In the genomic region with DNA sequence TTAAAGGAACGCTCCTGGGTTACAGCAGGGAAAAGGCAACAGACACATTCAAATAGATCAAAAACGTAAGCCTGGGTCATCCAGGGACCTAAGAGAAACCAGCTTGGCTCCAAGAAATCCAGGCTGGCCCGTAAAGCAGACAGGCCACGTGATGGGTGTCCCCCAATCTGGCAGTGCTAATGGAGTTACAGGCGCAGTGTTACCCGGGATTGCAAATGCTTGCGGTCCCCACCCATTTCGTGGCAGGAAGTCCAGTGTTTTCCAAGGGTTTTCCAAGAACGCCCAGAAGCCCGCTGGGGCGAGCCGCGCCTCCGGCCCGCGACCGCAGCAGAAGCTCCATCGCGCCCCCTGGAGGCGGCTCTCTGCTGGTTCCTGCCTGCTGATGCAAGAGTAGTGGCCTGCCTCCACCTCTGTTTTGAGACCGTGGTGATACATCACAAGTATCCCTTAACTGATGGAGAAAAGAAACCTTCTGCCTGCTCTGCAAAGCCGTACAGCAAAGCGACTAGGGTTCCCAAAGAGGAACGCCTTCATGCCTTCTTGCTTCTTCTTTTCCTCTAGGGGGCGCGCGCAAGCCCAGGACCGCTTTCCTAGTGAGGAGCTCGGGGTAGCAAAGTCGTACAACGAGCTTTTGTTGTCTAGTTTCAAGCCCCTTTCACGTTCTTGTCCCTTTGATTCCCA, we compare ENCODE assay signal across 8 mouse cellular contexts. TPM values are rescaled to one million over a fixed set of nuclear protein-coding genes. Genes with fewer than 3 reads are reported as not detected.
DNase-seq lines count a peak whose midpoint lies in the region; ATAC-seq lines count a peak whose summit lies in the region.

No protein-coding gene starts in this region.

- peaks cover 16% of the 10 kb centered on the region for H3K4me1 ChIP-seq in hindbrain, embryonic 13.5 days (replicated peaks)
- peaks cover 9% of the 10 kb centered on the region; the same call in 1 of the 2 replicates for H3K4me1 ChIP-seq in lung, embryonic 16.5 days (replicated peaks; ENCODE audit: control insufficient read depth, insufficient read depth, low read length)

- H3K4me2 ChIP-seq in hindbrain, embryonic 13.5 days, result peak overlapping the region; percentile 58
- H3K4me2 ChIP-seq in lung, embryonic 16.5 days (ENCODE audit: low read depth, low read length), result peak overlapping the region; percentile 59

- ATAC-seq in hindbrain, embryonic 13.5 days (ENCODE audit: low FRiP score), result peak; percentile 73
- ATAC-seq in lung, embryonic 16.5 days (ENCODE audit: low read depth), result peak; percentile 94

- DNase-seq in ZHBTc4 (ENCODE audit: low read depth, low spot score), result peak; percentile 98
- DNase-seq in cerebellum, postnatal 25 days, result peak; percentile 93 to 94
- DNase-seq in frontal cortex, postnatal 36 days (ENCODE audit: low spot score in 2 of 2), result peak; percentile 86 to 88
- DNase-seq in layer of hippocampus, postnatal 14 days (ENCODE audit: low spot score in 2 of 2), result peak; percentile 81 to 89
- peak; percentile 93 for DNase-seq in retina, embryonic 14.5 days (ENCODE audit: low spot score)
- peak; percentile 77 for DNase-seq in urinary bladder, postnatal 10 days (ENCODE audit: low spot score)

- no peaks in the 10 kb centered on the region for H3K27me3 ChIP-seq in hindbrain, embryonic 13.5 days
- H3K27me3 ChIP-seq in lung, embryonic 16.5 days (ENCODE audit: control insufficient read depth, insufficient read depth, low read depth, low read length), result no peaks in the 10 kb centered on the region

- H3K4me3 ChIP-seq in hindbrain, embryonic 13.5 days, result peak overlapping the region; percentile 38
- H3K4me3 ChIP-seq in lung, embryonic 16.5 days (ENCODE audit: low read length), result peak overlapping the region; percentile 43

- peak overlapping the region; percentile 18; the same call in 1 of the 2 replicates for H3K27ac ChIP-seq in hindbrain, embryonic 13.5 days
- peak overlapping the region; percentile 72 for H3K27ac ChIP-seq in lung, embryonic 16.5 days (ENCODE audit: low read length)

- H3K9me3 ChIP-seq in hindbrain, embryonic 13.5 days, result no peaks in the 10 kb centered on the region
- no peaks in the 10 kb centered on the region for H3K9me3 ChIP-seq in lung, embryonic 16.5 days (ENCODE audit: control insufficient read depth, low read length)

- H3K36me3 ChIP-seq in hindbrain, embryonic 13.5 days, result no peaks in the 10 kb centered on the region
- H3K36me3 ChIP-seq in lung, embryonic 16.5 days (ENCODE audit: control insufficient read depth, insufficient read depth, low read length), result no peaks in the 10 kb centered on the region

- H3K9ac ChIP-seq in hindbrain, embryonic 13.5 days, result peak overlapping the region; percentile 59; the same call in 1 of the 2 replicates
- peak overlapping the region; percentile 57 for H3K9ac ChIP-seq in lung, embryonic 16.5 days (ENCODE audit: low read length)

- 2% methylated on average over 32 of the region's 32 CpGs for WGBS in hindbrain, embryonic 13.5 days
- WGBS in lung, embryonic 16.5 days, result 2% methylated on average over 32 of the region's 32 CpGs

RNA-seq across cellular contexts. Expression of a gene that starts 29.6 kb away (rescaled TPM):
- polyA plus RNA-seq in hindbrain, embryonic 13.5 days (2015; fragmentation: Nextera tagmentation; extraction: Ambion mirVana), result 158 and 159 TPM in 2 replicates
- 100 to 1,000 TPM; 228 to 234 TPM for total RNA-seq in layer of hippocampus, postnatal 14 days (2021)
- polyA plus RNA-seq in lung, embryonic 16.5 days (2015; fragmentation: Nextera tagmentation; extraction: Ambion mirVana), result 39.1 and 41.9 TPM in 2 replicates

Comparison
In these comparisons a context has a peak if more than half of its experiments do, and no peak if none do; other contexts are left out.
1. Peak in every context shown above with its lines: DNase-seq, ATAC-seq, H3K4me3 ChIP-seq and H3K27ac ChIP-seq.